Mouse (Mus musculus): ENCODE results near the gene Ap1b1.
"Not testable (repeated sequence)": the region's sequence is repeated elsewhere in the genome, so short reads cannot be mapped to it uniquely, and the experiment has no call there.

Gene Ap1b1

DNA sequence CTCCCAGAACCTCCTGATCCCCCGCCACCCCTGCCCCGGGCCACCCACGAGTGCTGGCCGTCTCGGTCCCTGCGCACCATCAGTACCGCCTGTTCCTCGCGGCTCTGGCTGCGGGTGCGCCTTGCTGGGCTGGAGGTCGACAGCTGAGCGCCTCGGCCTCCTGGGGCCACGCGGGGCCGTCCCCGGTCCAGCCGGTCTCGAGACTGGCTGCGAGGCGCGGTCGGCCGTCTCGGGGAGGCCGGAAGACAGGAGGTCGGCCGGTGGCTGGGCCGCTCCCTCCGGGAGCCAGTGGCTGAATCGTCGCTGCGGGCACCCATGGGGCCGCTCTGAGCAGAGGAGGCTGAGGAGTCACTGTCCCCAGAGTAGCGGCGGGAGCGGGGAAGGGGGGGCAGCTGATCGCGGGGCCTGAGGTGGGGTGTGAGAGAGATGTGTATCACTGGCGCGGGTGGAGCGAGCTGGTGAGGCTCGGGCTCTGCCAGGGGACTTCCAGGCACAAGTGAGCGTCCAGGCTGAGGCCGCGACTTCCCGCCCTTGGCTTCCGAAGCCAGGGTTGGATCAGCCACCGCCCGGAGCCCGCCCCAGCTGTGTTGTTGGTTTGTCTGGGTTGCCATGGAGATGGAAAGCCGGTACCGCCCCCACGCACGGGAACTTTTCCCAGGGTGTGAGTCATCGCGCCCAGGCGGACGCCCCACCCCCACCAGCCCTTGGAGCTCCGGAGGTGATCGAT lies 75.0 kb downstream of the Ap1b1 start:
- DNase-seq (ENCODE audit: low read depth, low spot score), result peak; percentile 55

DNA sequence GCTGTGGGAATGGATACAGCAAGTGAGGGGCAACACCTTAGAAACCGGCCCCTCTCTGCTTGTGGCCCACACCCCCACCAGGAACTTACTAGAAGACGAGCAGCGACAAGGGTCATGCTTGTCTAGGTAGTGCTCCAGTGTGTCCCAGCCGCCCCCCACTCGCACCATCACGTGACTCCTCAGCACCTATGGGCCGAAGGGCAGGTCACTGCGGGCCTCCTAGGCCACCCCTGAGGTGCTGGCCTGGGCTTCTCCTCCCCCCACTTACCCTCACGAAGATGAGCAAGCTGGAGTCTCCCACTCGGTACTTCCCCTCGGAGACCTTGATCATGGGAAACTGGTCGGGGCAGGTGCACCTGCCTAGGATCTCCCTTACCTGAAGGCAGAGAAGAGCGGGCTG lies 75.7 kb downstream of the Ap1b1 start:
- DNase-seq (ENCODE audit: low read depth, low spot score), result no peak

DNA sequence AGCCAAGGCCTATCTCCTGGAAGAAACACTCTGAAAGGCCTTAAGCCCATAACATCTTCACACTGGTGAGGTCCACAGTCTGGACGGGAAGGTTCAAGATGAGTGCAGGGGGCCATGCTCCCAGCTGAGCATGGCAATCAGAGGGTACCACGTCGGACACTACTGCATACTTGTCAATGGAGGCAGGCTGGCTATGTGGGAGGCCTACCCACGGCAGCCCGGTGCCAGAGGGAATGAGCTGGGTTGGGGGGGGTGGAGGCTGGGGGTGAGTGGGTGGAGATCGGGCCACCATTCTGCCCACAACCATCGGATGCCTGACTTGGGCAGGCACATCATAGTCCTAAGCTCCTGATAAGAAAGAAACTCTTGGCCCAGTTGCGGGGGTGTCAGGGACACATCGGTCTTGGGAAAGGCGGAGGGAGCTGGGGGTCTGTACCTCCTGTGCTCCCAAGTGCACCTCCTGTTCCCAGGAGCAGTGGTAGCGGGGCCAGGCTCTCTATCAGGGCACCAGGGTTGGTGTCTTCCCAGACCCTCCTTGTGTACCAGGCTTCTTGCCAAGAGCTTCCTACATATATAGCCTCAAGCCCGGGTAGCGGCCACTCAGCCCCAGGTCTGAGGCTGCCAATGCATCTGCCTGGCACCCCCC lies 76.4 kb downstream of the Ap1b1 start:
- no peak for DNase-seq (ENCODE audit: low read depth, low spot score)

DNA sequence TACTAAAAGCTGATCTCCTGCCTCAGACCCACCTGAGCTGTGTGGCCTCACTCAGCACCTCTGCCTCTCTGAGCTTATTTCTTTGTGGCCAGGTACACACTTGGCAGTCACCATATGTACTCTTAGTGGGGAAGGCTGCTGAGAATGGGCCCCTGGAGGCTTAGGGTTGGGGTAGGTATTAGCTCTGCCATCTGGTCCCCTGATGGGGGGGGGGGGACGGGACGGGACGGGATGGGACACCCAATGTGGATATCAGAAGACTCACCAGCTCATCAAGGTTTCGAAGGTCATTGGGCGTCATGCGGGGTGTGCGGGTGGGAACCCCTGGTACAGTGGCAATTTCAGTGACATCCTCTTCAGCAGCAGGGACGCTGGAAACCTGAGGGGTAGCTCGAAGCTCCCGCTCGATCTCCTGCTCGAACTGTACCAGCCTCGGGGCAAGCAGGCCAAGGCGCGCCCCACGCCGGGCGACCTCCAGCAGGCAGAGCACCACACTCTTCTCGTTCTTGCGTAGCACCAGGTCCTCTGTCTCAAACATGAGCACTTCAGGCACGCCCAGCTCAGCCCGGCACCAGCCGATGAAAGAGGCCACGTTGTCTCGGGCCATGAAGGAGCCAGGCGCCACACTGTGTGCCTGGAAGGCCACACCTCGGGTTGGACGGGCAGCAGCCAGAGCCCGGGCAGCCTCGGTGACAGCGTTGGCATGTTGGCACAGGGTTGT lies 77.1 kb downstream of the Ap1b1 start:
- DNase-seq (ENCODE audit: low read depth, low spot score), result no peak

DNA sequence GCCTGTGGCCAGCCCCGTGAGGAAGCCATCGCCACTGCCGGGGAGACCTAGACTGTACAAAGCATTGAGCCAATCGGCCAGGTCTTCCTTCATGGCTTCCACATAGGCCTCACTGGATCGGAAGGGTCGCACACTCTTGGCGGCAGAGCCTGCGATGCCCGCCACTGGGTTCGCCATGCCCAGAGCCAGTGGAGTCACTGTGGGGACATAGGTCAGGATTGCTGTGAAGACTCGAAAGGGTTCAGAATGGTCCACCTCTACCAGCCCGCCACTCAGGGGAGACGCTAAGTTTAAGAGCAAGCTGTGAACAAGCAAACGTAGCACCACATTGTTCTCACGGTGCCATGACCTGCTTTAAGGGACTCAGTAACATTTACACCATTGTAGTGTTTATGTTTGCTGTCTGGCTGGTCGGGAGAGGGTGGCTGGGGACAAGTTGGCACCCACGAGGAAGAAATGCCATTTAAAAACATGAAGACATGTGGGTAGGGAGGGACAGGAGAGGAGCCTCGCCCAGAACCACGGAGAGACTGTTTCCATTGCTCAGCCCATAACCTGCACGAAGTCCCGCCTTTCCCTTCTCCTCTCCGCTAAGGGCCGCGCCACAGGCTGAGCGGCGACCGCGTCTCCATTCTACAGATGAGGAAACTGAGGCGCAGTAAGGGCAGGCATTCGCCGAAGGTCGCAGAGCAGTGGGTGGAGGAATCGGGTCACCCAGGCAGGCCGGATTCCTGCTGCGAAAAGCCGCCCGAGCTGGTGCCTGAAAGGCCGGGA lies 77.8 kb downstream of the Ap1b1 start:
- DNase-seq (ENCODE audit: low read depth, low spot score), result no peak

DNA sequence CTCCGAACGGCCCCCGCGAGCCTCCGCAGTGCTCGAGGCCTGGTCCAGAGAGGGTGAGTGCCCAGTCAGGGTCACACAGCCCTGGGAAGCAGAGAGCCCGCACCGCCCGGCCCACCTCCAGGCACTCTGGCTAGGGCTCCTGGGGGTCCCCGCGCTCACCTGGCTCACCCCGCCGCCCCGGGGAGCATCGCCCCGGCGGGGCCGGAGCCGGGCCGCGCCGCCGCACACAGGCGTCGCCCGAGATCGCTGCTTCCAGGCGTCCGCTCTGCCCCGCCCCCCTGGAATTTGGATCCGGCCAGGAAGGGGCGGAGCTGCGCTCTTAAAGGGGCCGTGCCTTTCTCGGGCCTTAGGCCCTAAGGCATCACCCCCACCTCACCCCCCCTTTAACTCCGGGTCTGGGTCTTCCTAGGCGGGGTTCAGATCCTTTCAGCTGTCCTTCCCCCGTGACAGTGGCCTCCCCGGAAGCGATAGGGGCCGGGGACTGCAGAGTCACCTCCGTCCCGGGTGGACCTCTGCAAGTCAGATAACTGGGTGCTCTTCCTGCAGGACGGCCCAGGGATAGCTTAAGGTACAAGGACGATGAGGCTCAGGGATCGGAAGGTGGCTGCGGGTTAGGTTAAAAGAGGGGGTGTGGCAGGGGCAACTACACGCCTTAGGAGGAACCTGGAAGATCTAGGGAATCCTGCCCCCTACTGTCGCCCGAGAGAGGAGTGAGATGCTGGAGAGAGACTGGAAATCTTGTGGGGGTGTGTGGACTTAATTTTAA lies 78.6 kb downstream of the Ap1b1 start, which contains the start of gene Gas2l1:
Gene Gas2l1 (minus strand): TSS at position 272 of the 766 bp plus-strand sequence.
- peak; percentile 60 for DNase-seq (ENCODE audit: low read depth, low spot score)

DNA sequence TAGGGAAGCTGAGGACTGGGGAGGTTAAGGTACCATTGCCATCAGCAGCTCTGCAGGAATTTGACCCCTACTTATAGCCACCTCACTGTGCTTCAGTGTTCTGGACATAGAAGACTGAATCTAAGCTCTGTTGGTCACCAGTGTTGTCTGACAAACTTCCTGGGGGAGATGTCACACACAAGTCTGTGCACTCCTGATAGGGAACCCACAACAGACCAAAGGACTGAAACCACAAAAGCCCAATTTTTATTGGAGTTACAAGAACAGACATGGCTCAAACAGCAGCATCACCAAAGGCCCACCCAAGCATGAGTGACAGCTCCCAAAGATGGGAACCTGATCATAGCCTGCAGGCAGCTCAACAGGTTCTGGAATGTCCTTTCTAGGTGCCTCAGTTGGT lies 80.4 kb downstream of the Ap1b1 start:
- DNase-seq (ENCODE audit: low read depth, low spot score), result no peak

DNA sequence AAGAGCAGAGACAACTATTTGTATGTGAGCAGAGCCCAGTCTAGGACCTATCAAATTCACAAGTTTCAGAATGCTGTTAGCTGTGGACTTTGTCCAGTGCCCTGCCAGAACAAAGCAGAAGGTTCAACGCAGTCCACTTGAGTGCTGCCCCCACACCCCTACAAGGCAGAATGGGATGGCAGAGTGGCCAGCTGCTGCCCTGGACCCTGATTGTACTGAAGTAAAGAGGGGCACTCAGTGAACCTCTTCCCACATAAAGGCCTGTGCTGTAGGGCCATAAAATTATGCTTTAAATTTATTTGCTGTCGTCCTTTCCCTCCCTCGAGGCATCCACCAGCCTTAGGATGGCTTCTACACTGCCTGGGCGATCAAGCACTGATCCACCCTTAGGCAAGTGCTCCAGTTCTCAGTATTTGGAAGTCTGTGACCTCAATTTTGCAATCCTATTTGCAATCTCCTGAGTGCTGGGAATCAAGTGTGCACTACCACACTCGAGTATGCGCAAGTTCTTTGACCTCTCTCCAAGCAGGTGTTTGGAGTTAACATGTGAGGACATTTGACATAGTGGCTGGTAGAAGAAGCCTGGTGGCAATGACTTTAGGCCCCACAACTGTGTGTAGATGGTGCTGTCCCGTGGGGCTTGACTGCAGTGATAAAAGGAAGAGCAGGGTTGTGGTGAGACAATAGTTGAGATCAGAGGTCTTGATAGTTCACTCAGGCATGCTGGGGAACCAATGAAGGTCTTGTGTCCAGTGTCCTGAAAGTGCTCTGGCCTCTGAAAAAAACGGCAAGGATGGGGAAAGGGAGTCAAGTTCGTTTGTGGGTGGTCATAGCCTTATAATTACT lies 81.7 kb downstream of the Ap1b1 start:
- no peak for DNase-seq (ENCODE audit: low read depth, low spot score)

DNA sequence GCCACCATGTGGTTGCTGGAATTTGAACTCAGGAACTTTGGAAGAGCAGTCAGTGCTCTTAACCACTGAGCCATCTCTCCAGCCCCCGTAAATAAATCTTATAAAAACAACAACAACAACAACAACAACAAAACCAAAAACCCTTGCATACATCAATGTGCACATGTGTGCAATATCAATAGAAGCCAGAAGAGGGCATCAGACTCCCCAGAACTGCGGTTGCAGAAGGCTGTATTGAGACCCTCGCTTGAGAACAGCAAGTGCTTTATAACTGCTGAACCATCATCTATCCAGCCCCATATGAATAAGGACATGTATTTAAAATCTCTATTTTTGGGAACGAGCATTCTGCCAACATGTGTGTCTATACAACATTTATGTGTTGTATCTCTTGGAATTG lies 88.3 kb downstream of the Ap1b1 start:
- DNase-seq (ENCODE audit: low read depth, low spot score), result no peak

DNA sequence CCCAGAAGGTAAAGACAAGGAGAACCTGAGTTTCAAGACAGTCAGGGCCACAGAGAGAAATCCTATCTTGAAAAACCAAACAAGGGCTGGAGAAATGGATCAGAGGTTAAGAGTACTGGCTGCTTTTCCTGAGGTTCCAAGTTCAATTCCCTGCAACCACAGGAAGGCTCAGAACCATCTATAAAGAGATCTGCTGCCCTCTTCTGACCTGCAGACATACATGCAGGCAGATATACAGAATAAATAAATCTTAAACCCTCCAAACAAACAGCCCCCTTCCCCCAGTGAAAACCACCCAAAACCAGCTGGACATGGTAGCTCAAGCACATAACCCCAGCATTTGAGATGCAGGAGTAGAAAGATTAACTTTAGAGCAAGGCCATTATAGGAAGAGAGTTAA lies 89.1 kb downstream of the Ap1b1 start:
- DNase-seq (ENCODE audit: low read depth, low spot score), result no peak

DNA sequence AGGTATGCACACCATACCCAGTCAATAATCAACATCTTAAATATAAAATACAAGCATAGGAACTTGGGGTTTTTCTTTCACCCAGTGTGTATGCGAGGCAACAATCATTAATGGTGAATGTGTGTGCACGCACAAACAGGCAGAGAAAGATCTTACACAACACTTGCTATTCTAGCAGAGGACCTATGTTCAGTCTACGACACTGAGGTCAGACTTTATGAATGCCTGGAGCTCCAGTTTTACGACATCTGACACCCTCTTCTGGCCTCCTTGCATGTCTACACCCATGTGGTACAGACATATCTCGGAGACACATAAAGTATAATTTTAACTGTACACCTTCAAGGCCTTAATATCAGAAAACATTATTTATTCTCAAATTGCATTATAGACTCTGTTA lies 90.2 kb downstream of the Ap1b1 start:
- DNase-seq (ENCODE audit: low read depth, low spot score), result not testable (repeated sequence)

DNA sequence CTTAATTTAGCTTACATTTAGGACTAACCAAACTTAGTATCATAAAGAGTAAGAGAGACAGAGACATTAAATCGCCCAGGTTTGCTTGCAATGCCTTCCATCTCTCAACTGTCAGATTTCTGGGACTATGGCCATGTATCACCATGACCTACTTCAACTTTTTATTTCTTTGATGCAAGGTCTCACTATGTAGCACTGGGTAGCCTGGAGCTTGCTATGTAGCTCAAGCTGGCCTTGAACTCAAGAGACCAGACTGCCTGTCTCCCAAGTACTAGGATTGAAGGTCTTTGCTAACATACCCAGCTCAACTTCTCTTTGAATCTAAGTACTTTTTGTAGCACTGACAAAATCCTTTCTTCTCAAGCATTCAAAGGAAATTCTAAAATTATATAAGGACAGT lies 102.5 kb downstream of the Ap1b1 start:
- no peak for DNase-seq (ENCODE audit: low read depth, low spot score)

DNA sequence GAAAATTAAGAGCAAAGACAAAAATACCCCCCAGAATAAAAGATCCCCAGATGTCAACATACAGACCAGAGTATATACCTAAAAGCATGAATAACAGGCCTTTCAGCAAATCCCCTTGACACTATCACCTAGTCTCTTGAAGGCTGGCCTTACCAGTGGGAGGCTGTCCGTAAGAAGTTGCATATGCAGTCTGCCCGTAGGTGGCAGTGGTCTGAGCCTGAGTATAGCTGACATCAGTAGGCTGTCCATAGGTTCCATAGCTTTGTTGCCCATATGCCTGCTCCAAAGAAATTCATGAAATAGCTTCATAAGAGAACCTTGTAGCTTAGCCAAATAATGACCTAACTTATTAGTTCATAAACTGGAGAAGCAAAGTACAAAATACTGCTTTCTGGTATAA lies 105.1 kb downstream of the Ap1b1 start:
- DNase-seq (ENCODE audit: low read depth, low spot score), result no peak
